9 mouse cellular contexts compared by ENCODE assay signal in genomic region chr5:113992339-113992831, GRCm38 (mm10). TPM values are rescaled to one million over a fixed set of nuclear protein-coding genes. Genes with fewer than 3 reads are reported as not detected.
DNase-seq lines count a peak whose midpoint lies in the region; ATAC-seq and TF ChIP-seq lines count a peak whose summit lies in the region.
"Had no signal": no experiment of that assay in that cellular context is flagged by ENCODE, and none has a peak within 500 bp of the region (broad histone marks: within the 10 kb centered on the region; RNA-seq: fewer than 3 reads in every experiment).

No protein-coding gene starts in this region.

- ATAC-seq in forebrain, embryonic 15.5 days (replicated peaks), result no peak
- ATAC-seq in intestine, embryonic 15.5 days, result no peak
- peak; percentile 14 for ATAC-seq in lung, postnatal 0 days

- peak overlapping the region; percentile 94 for H3K27ac ChIP-seq in forebrain, embryonic 15.5 days (replicated peaks)
- peak overlapping the region; percentile 94 for H3K27ac ChIP-seq in intestine, embryonic 15.5 days
- H3K27ac ChIP-seq in lung, postnatal 0 days (ENCODE audit: low read length), result peak overlapping the region; percentile 90

- WGBS in forebrain, embryonic 15.5 days, result 34% methylated on average over 12 of the region's 12 CpGs
- 8% methylated on average over 12 of the region's 12 CpGs for WGBS in intestine, embryonic 15.5 days
- WGBS in lung, postnatal 0 days, result 2% methylated on average over 12 of the region's 12 CpGs

- no peaks in the 10 kb centered on the region for H3K9me3 ChIP-seq in forebrain, embryonic 15.5 days
- no peaks in the 10 kb centered on the region for H3K9me3 ChIP-seq in intestine, embryonic 15.5 days
- H3K9me3 ChIP-seq in lung, postnatal 0 days (ENCODE audit: low read length), result no peaks in the 10 kb centered on the region

- H3K9ac ChIP-seq in forebrain, embryonic 15.5 days (replicated peaks), result peak overlapping the region; percentile 92
- H3K9ac ChIP-seq in intestine, embryonic 15.5 days, result peak overlapping the region; percentile 86
- H3K9ac ChIP-seq in lung, postnatal 0 days (replicated peaks; ENCODE audit: low read depth), result peak overlapping the region; percentile 78

- peak; percentile 89 for DNase-seq in CD4-positive helper T cell, adult 2 months (ENCODE audit: low read depth, low spot score)
- peak; percentile 36 for DNase-seq in MEL-GATA-1-ER (ENCODE audit: extremely low read depth, low read depth)
- DNase-seq in lung, postnatal 0 days (ENCODE audit: low spot score), result peak; percentile 84
- peak; percentile 68 for DNase-seq in spleen, adult 12 weeks (ENCODE audit: low spot score)
- DNase-seq in left cerebral cortex, adult 8-10 months (ENCODE audit: low spot score in 2 of 2), result no peak
- no peak for DNase-seq in c-Kit-positive CD71-positive TER-119-positive erythroid progenitor cells, embryonic 14.5 days (ENCODE audit: low spot score)

- peak overlapping the region; percentile 91 for H3K4me3 ChIP-seq in forebrain, embryonic 15.5 days
- H3K4me3 ChIP-seq in intestine, embryonic 15.5 days (replicated peaks), result peak overlapping the region; percentile 84
- peak overlapping the region; percentile 64 for H3K4me3 ChIP-seq in lung, postnatal 0 days (ENCODE audit: low read depth, low read length)

- H3K27me3 ChIP-seq in forebrain, embryonic 15.5 days, result no peaks in the 10 kb centered on the region
- H3K27me3 ChIP-seq in intestine, embryonic 15.5 days (replicated peaks), result no peaks in the 10 kb centered on the region
- no peaks in the 10 kb centered on the region for H3K27me3 ChIP-seq in lung, postnatal 0 days (replicated peaks; ENCODE audit: insufficient read depth, low read length)

- TF ChIP-seq CTCF in lung, postnatal 0 days (IDR thresholded peaks at IDR 0.05), result no peak

- TF ChIP-seq EP300 in lung, postnatal 0 days (IDR thresholded peaks at IDR 0.05), result no peak

- H3K4me1 ChIP-seq in forebrain, embryonic 15.5 days, result peaks cover 33% of the 10 kb centered on the region
- peaks cover 21% of the 10 kb centered on the region for H3K4me1 ChIP-seq in intestine, embryonic 15.5 days (replicated peaks)
- peaks cover 15% of the 10 kb centered on the region for H3K4me1 ChIP-seq in lung, postnatal 0 days (ENCODE audit: insufficient read depth, low read depth, low read length)

- peak overlapping the region; percentile 70 for H3K4me2 ChIP-seq in forebrain, embryonic 15.5 days (replicated peaks)
- peak overlapping the region; percentile 84 for H3K4me2 ChIP-seq in intestine, embryonic 15.5 days (replicated peaks)
- H3K4me2 ChIP-seq in lung, postnatal 0 days (replicated peaks; ENCODE audit: low read depth, low read length), result peak overlapping the region; percentile 83

- H3K36me3 ChIP-seq in forebrain, embryonic 15.5 days, result 0 out of 2 replicates have a peak, but pooled peaks cover 4% of the 10 kb centered on the region
- peaks cover 4% of the 10 kb centered on the region; the same call in 1 of the 2 replicates for H3K36me3 ChIP-seq in intestine, embryonic 15.5 days
- no peaks in the 10 kb centered on the region for H3K36me3 ChIP-seq in lung, postnatal 0 days (ENCODE audit: insufficient read depth, low read length)

RNA-seq across cellular contexts. Expression of gene Ssh1, which starts 1.3 kb away (rescaled TPM):
- 12.8 and 13.8 TPM in 2 replicates for polyA plus RNA-seq in forebrain, embryonic 15.5 days (2015; fragmentation: Nextera tagmentation; extraction: Ambion mirVana)
- polyA plus RNA-seq in intestine, embryonic 15.5 days (2015; fragmentation: Nextera tagmentation; extraction: Ambion mirVana), result 10.1 and 11.8 TPM in 2 replicates
- 13.2 and 14.3 TPM in 2 replicates for polyA plus RNA-seq in lung, postnatal 0 days (2015; fragmentation: Nextera tagmentation; extraction: Ambion mirVana)
- total RNA-seq in left cerebral cortex, adult 8-10 months (2022), result 10 to 100 TPM; 25.6 to 29.5 (median 27.1) TPM

RNA-seq across cellular contexts. Expression of gene Dao, which starts 11.1 kb away (rescaled TPM):
- not detected in 2 replicates for polyA plus RNA-seq in forebrain, embryonic 15.5 days (2015; fragmentation: Nextera tagmentation; extraction: Ambion mirVana)
- polyA plus RNA-seq in intestine, embryonic 15.5 days (2015; fragmentation: Nextera tagmentation; extraction: Ambion mirVana), result 13.8 and 17.1 TPM in 2 replicates
- not detected in 2 replicates for polyA plus RNA-seq in lung, postnatal 0 days (2015; fragmentation: Nextera tagmentation; extraction: Ambion mirVana)
- total RNA-seq in left cerebral cortex, adult 8-10 months (2022), result under 1 TPM in 1 of 4 experiments, not detected in 3; 0.30 TPM
- total RNA-seq: heart, postnatal 36 days had no signal

Comparison
In these comparisons a context has a peak if more than half of its experiments do, and no peak if none do; other contexts are left out.
1. DNase-seq: peak in CD4-positive helper T cell, adult 2 months (single experiment), MEL-GATA-1-ER (single experiment), lung, postnatal 0 days (single experiment) and spleen, adult 12 weeks (single experiment); none in left cerebral cortex, adult 8-10 months (0 of 2) and c-Kit-positive CD71-positive TER-119-positive erythroid progenitor cells, embryonic 14.5 days (single experiment).
2. RNA of gene Dao, which starts 11.1 kb away (polyA plus RNA-seq): 13.8 to 17.1 TPM in intestine, embryonic 15.5 days; not detected in forebrain, embryonic 15.5 days and not detected in lung, postnatal 0 days; every median in the first group is over 10 times any median in the second.
3. Peak in every context shown above with its lines, with median percentiles within 50 percentile points of each other: H3K27ac ChIP-seq, H3K4me2 ChIP-seq, H3K4me3 ChIP-seq and H3K9ac ChIP-seq.